Mouse (Mus musculus) layer of hippocampus, adult 18-20 months (tissue): ENCODE data around the gene Adig. TPM values are rescaled to one million over a fixed set of nuclear protein-coding genes. Genes with fewer than 3 reads are reported as not detected.

Experiments
- DNase-seq, 2 experiments: peaks; one replicate each; pipeline ENCODE4 v3.0.0; 2022; ENCODE audit warnings: low spot score in 2 of 2
- total RNA-seq, 2 experiments: library from RNA; stranded (reverse); gene quantifications; 2 replicates each; pipeline ENCODE4 v1.2.3; 2021

The Adig gene
- total RNA-seq, 2 experiments from 2014 or later = not detected

DNA sequence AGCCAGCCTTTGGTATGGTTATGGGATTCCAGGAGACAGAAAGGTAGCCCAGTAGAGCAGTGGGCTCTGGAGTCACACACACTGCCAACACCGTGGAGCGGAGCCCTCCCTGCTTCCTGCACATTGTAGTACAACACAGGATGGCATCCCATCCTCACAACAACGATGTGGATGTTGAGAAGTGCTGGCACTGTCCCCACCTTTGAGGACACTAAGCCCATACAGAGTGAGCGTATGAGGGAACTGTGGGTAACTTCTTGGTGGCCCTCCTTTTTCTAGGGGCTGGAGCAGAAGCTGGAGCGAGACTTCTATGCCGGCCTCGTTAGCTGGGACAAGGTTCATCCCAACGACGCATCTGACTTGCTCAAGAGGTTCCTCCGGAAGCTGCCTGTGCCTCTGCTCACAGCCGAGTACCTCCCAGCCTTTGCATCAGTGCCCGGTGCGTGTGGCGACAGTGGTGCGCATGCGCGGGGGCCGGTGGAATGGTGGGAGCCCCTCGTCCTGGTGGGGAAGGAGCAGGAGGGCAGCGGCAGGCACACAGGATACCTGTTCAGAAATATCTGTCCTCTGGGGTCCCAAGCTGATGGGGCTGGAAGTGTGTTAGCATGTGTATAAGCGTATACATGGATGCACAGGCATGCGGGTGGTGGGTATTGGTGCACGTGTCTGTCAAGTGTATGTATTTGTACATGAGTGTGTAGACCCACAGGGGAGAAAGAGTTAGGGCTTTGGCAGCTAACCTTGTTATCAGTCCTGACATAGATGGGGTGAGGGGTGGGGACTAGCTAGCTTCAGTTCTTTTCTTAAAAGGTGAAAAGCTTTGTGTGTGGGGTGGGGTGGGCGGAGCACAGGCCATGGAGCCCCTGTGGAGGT is 37.3 kb downstream of the Adig start:
- no peak for DNase-seq

DNA sequence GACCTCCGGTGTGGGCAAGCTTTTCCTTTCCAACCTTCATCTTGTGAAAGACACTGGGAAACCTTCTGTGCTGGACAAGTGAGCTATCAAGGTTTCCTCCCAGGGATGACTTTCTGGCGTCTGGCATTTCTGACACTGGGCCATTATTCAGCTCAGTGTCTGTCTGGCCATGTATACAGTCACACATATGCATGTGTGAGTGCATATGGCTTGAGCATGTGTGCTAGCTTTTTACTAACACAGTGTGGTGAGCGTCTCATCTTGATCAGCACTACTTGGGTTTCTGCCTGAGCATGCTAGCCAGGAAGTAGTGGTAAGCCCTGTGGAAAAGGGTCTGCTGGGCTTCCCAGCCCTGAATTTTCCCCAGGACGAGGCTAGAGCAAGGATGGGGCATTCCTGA is 38.9 kb downstream of the Adig start:
- no peak for DNase-seq

GRCm38 (mm10) chr2:158545266-158545665 is 42.9 kb downstream of the Adig start:
- no peak for DNase-seq

DNA sequence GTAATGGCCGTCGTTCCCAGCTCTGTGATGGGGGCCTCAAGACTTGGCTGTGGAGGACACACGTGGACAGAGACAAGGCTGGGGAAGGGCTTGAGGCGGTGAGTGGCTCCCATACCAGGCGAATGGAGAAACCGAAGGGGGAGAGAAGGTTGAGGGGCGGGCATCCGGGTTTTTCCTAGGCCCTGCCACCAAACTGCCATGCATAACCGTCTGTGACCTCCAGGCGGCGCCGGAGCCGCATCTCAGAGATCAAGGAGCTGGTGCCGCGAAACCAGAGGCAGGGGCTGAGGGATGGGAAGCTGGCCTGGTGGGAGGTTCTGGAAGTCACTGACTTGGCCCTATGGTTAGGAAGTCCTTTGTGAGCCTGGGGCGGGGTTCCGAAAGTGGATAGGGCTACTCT is 44.3 kb downstream of the Adig start:
- peak in 1 of 2 experiments; percentile 81 for DNase-seq

- DNase-seq = peak; percentile 66 to 85
Observed at GRCm38 (mm10) chr2:158550067-158550466, 47.7 kb downstream of the Adig start.

DNA sequence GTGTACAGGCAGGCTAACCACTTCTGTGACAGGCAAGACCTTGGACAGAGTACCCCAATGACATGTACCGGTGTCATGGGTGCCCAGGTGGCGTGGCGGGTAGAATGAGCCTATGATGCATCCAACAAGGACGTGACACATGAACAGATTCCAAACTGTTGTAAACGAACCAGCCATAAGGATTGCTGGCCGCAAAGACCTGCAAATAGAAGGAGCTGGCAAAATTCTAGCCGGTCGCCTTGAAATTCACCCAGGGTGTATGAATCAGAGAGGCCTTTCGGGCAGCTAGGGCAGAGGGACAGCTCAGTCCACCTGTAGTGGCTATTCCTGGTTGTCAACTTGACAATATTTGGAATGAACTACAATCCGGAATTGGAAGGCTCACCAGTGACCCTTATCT is 52.0 kb downstream of the Adig start:
- DNase-seq = no peak

DNA sequence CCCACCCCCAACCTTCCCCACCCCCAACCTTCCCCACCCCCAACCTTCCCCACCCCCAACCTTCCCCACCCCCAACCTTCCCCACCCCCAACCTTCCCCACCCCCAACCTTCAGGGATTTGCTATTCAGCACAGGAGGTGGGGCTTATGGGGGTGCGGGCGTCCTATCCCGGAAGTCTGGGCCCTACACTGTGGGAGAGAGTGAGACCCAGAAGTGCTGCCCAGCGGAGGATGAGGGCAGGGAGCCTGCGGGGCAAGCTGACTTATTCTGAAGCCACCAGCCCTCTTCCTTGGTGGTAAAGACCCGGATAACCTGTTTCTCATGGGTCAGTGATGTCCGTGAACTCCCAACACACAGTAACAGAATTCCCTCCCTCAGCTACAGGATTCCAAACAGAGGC is 52.8 kb downstream of the Adig start:
- no peak for DNase-seq

- DNase-seq = no peak
Observed at GRCm38 (mm10) chr2:158555812-158556211, 53.4 kb downstream of the Adig start.

DNA sequence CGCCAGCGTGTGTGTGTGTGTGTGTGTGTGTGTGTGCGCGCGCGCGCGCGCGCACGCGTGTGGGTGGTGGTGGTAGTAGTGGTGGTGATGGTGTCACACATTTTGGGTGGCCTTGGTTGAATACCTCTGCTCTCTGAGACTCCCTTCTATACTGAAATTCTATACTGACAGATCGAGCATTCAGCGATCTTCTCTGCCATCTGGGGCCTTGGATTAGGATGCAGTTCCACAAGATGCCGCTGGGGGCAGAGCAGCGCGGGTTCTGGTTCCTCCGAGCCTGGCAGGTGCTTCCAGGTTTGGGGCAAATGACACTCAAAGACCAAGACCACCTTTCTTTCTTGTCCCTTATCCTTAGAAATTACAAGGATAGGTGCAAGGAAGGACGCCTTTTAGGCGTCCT is 53.8 kb downstream of the Adig start:
- peak; percentile 60 to 85 for DNase-seq

- no peak for DNase-seq
Observed at GRCm38 (mm10) chr2:158556750-158557149, 54.3 kb downstream of the Adig start.

Other genes starting within 250 kb of the Adig start
- gene Bpi, start 244.5 kb upstream of the Adig start, total RNA-seq = not detected
- 1 to 10 TPM in 1 of 2 experiments, under 1 TPM in 1; 0.86 to 2.8 TPM for gene Lbp, start 196.1 kb upstream of the Adig start, total RNA-seq
- gene Snhg11, start 127.0 kb upstream of the Adig start, total RNA-seq = 100 to 1,000 TPM; 436 to 499 TPM
- 10 to 100 TPM; 94.8 to 96.0 TPM for gene Ralgapb, start 92.8 kb upstream of the Adig start, total RNA-seq
- not detected for gene Arhgap40, start 10.2 kb downstream of the Adig start, total RNA-seq
- 10 to 100 TPM; 71.2 to 76.5 TPM for gene Slc32a1, start 108.2 kb downstream of the Adig start, total RNA-seq
- gene Actr5, start 122.3 kb downstream of the Adig start, total RNA-seq = 10 to 100 TPM; 10.3 to 12.7 TPM
- gene Ppp1r16b, start 162.8 kb downstream of the Adig start, total RNA-seq = 100 to 1,000 TPM; 141 to 144 TPM